In the genomic region with DNA sequence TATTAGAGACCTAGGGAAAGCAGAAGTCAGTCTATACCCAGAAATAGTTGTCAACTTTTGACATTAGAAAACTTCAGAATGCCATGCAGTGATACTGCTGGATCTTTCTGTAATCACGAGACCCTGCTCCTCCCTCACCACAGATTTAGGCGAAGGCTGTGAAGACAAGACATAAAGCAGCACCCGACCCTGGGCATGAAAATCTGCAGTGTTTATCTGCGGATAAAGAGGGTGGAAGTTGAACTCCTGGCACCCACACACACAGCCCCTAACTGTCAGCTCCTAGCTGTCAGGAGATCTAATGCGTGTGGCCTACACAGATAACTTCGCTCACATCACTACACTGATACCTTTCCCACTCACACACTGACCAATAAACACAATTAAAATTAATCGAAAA, we compare ENCODE assay signal across 21 mouse cellular contexts. TPM values are rescaled to one million over a fixed set of nuclear protein-coding genes. Genes with fewer than 3 reads are reported as not detected.
A peak's percentile ranks its signal among the peaks of the same experiment; 100 is the strongest.
DNase-seq lines count a peak whose midpoint lies in the region; ATAC-seq and TF ChIP-seq lines count a peak whose summit lies in the region.
"Had no signal": no experiment of that assay in that cellular context is flagged by ENCODE, and none has a peak within 500 bp of the region (broad histone marks: within the 10 kb centered on the region; RNA-seq: fewer than 3 reads in every experiment).

No protein-coding gene starts in this region.

- H3K79me2 ChIP-seq in MEL (ENCODE audit: control insufficient read depth, insufficient read depth, low read length, poor library complexity): peaks cover 3% of the 10 kb centered on the region; the same call in 1 of the 2 replicates

- no peak for TF ChIP-seq CTCF in hindbrain, postnatal 0 days (IDR thresholded peaks at IDR 0.05; ENCODE audit: low read depth)
- no peak for TF ChIP-seq CTCF in MEL (IDR thresholded peaks at IDR 0.05 in 2 of 3, conservative IDR thresholded peaks at IDR 0.05 in 1 of 3; ENCODE audit: control insufficient read depth in 1 of 3, insufficient read depth in 1 of 3, low read depth in 2 of 3, low read length in 3 of 3, poor library complexity in 1 of 3, severe bottlenecking in 1 of 3)
- no peak for TF ChIP-seq CTCF in liver, postnatal 0 days (IDR thresholded peaks at IDR 0.05; ENCODE audit: low read depth)

- H3K4me1 ChIP-seq in hindbrain, embryonic 10.5 days (replicated peaks): no peaks in the 10 kb centered on the region
- no peaks in the 10 kb centered on the region for H3K4me1 ChIP-seq in hindbrain, postnatal 0 days (ENCODE audit: insufficient read depth, low read length)
- H3K4me1 ChIP-seq in MEL (ENCODE audit: control insufficient read depth in 1 of 2, insufficient read depth in 2 of 2, low read length in 2 of 2): peaks cover 12 to 17% of the 10 kb centered on the region in 2 experiments
- peaks cover 14% of the 10 kb centered on the region; the same call in 1 of the 2 replicates for H3K4me1 ChIP-seq in liver, postnatal 0 days (ENCODE audit: insufficient read depth)
- H3K4me1 ChIP-seq: embryonic facial prominence, embryonic 10.5 days; midbrain, embryonic 13.5 days had no signal

- no peak overlapping the region for H3K27ac ChIP-seq in hindbrain, embryonic 10.5 days
- no peak overlapping the region for H3K27ac ChIP-seq in hindbrain, postnatal 0 days
- peak overlapping the region; percentile 13; the same call in 1 of the 2 replicates for H3K27ac ChIP-seq in MEL (ENCODE audit: control insufficient read depth, low read depth, low read length)
- H3K27ac ChIP-seq in liver, postnatal 0 days (ENCODE audit: low read depth): no peak overlapping the region
- H3K27ac ChIP-seq: embryonic facial prominence, embryonic 10.5 days; layer of hippocampus, adult 2 months; midbrain, embryonic 13.5 days had no signal

- WGBS in hindbrain, embryonic 10.5 days: 88% methylated on average over 7 of the region's 7 CpGs
- 89% methylated on average over 7 of the region's 7 CpGs for whole genome bisulfite sequencing in hindbrain, postnatal 0 days
- 45% methylated on average over 7 of the region's 7 CpGs for WGBS in liver, postnatal 0 days (ENCODE audit: insufficient replicate concordance)

- H3K36me3 ChIP-seq in hindbrain, embryonic 10.5 days: peaks cover 23% of the 10 kb centered on the region
- no peaks in the 10 kb centered on the region for H3K36me3 ChIP-seq in hindbrain, postnatal 0 days (ENCODE audit: insufficient read depth, low read length)
- peaks cover 0 to 30% of the 10 kb centered on the region in 2 experiments; a peak in 3 of 4 replicates for H3K36me3 ChIP-seq in MEL (ENCODE audit: control insufficient read depth in 1 of 2, insufficient read depth in 2 of 2, low read length in 2 of 2)
- no peaks in the 10 kb centered on the region for H3K36me3 ChIP-seq in liver, postnatal 0 days (replicated peaks; ENCODE audit: insufficient read depth, low read length)

- no peak for ATAC-seq in hindbrain, postnatal 0 days
- peak; percentile 38 for ATAC-seq in liver, postnatal 0 days
- ATAC-seq: hindbrain, embryonic 16.5 days; intestine, postnatal 0 days; midbrain, embryonic 13.5 days had no signal

- H3K4me2 ChIP-seq in hindbrain, postnatal 0 days (ENCODE audit: low read depth, low read length): no peak overlapping the region
- no peak overlapping the region for H3K4me2 ChIP-seq in liver, postnatal 0 days (ENCODE audit: low read depth, low read length)
- H3K4me2 ChIP-seq: midbrain, embryonic 13.5 days had no signal

- TF ChIP-seq POLR2A in MEL (IDR thresholded peaks at IDR 0.05; ENCODE audit: control insufficient read depth in 1 of 2, insufficient read depth in 1 of 2, low read depth in 1 of 2, low read length in 2 of 2, poor library complexity in 1 of 2): no peak

- H3K4me3 ChIP-seq in hindbrain, embryonic 10.5 days: no peak overlapping the region
- H3K4me3 ChIP-seq in hindbrain, postnatal 0 days (ENCODE audit: low read length): no peak overlapping the region
- H3K4me3 ChIP-seq in MEL (ENCODE audit: control insufficient read depth in 1 of 2, insufficient read depth in 1 of 2, low read depth in 2 of 2, low read length in 2 of 2): no peak overlapping the region; a peak in 1 of 4 replicates
- H3K4me3 ChIP-seq in liver, postnatal 0 days (ENCODE audit: low read depth, low read length): no peak overlapping the region
- H3K4me3 ChIP-seq: embryonic facial prominence, embryonic 10.5 days; layer of hippocampus, adult 2 months; midbrain, embryonic 13.5 days had no signal

- peak; percentile 1 for DNase-seq in hindbrain, embryonic 10.5 days (ENCODE audit: low spot score)
- DNase-seq in hindbrain, postnatal 0 days (ENCODE audit: low spot score): no peak
- peak; percentile 80 for DNase-seq in MEL (ENCODE audit: low read depth, low spot score)
- peak; percentile 46 for DNase-seq in liver
- DNase-seq in liver, postnatal 0 days: peak; percentile 13
- no peak for DNase-seq in left cerebral cortex, postnatal 36 days (ENCODE audit: low spot score in 2 of 2)
- DNase-seq in embryo, embryonic 9.5 days (ENCODE audit: extremely low spot score): no peak
- no peak for DNase-seq in ovary, postnatal 14 days (ENCODE audit: low spot score)
- DNase-seq: adrenal gland, postnatal 10 days; cerebellum, adult 11-12 months; cerebellum, postnatal 14 days; heart, postnatal 4 days; kidney, postnatal 10 days; lung, adult 2 months; lung, postnatal 4 days; thymus, postnatal 25 days had no signal

- H3K9ac ChIP-seq in hindbrain, postnatal 0 days (replicated peaks; ENCODE audit: low read length): no peak overlapping the region
- H3K9ac ChIP-seq in MEL (ENCODE audit: control insufficient read depth, low read depth, low read length, poor library complexity, severe bottlenecking): no peak overlapping the region
- no peak overlapping the region for H3K9ac ChIP-seq in liver, postnatal 0 days (replicated peaks)
- H3K9ac ChIP-seq: midbrain, embryonic 13.5 days had no signal

- no peak for TF ChIP-seq RAD21 in MEL (IDR thresholded peaks at IDR 0.05; ENCODE audit: low read depth, low read length)

- H3K27me3 ChIP-seq in hindbrain, embryonic 10.5 days (ENCODE audit: insufficient read depth, poor library complexity, severe bottlenecking): no peaks in the 10 kb centered on the region
- H3K27me3 ChIP-seq in hindbrain, postnatal 0 days (ENCODE audit: insufficient read depth, low read length): no peaks in the 10 kb centered on the region
- H3K27me3 ChIP-seq in MEL (ENCODE audit: control insufficient read depth in 1 of 2, insufficient read depth in 2 of 2, low read length in 2 of 2): no peaks in the 10 kb centered on the region
- H3K27me3 ChIP-seq in liver, postnatal 0 days (ENCODE audit: insufficient read depth, low read length): no peaks in the 10 kb centered on the region
- H3K27me3 ChIP-seq: midbrain, embryonic 13.5 days had no signal

- H3K9me3 ChIP-seq in hindbrain, embryonic 10.5 days: no peaks in the 10 kb centered on the region
- no peaks in the 10 kb centered on the region for H3K9me3 ChIP-seq in hindbrain, postnatal 0 days (ENCODE audit: low read length)
- H3K9me3 ChIP-seq in MEL (replicated peaks; ENCODE audit: insufficient read depth, low read length): no peaks in the 10 kb centered on the region
- H3K9me3 ChIP-seq in liver, postnatal 0 days (ENCODE audit: low read length): no peaks in the 10 kb centered on the region
- H3K9me3 ChIP-seq: embryonic facial prominence, embryonic 10.5 days; midbrain, embryonic 13.5 days had no signal

- TF ChIP-seq EP300 in MEL (IDR thresholded peaks at IDR 0.05; ENCODE audit: low read depth in 1 of 2, low read length in 2 of 2): peak; percentile 85 to 92
- TF ChIP-seq EP300 in liver, postnatal 0 days (IDR thresholded peaks at IDR 0.05; ENCODE audit: low read depth): peak; percentile 78

- intact Hi-C loops in left cerebral cortex, postnatal 36 days (cut with DNase I): no loop called here

TF ChIP-seq in MEL, 35 proteins besides CTCF, POLR2A, EP300 and RAD21 (continues in another document):
- no peak for TF ChIP-seq ZKSCAN1 (IDR thresholded peaks at IDR 0.05; ENCODE audit: low read depth, low read length)
- no peak for TF ChIP-seq KAT2A (conservative IDR thresholded peaks at IDR 0.05; ENCODE audit: low read depth, low read length)
- TF ChIP-seq MAFK (IDR thresholded peaks at IDR 0.05; ENCODE audit: borderline replicate concordance, low read depth, low read length): no peak
- TF ChIP-seq MEF2A (IDR thresholded peaks at IDR 0.05; ENCODE audit: extremely low read depth, insufficient replicate concordance, low read depth, low read length, poor library complexity, severe bottlenecking): peak; percentile 71; the same call in 1 of the 2 replicates
- peak; percentile 83 for TF ChIP-seq MYB (IDR thresholded peaks at IDR 0.05; ENCODE audit: low read depth, low read length)
- TF ChIP-seq TAL1 (IDR thresholded peaks at IDR 0.05; ENCODE audit: low read length): peak; percentile 59
- no peak; the same call in 1 of the 2 replicates for TF ChIP-seq MAZ (IDR thresholded peaks at IDR 0.05; ENCODE audit: low read depth, low read length)
- no peak for TF ChIP-seq ZNF384 (IDR thresholded peaks at IDR 0.05; ENCODE audit: low read depth, low read length)
- TF ChIP-seq BHLHE40 (IDR thresholded peaks at IDR 0.05; ENCODE audit: borderline replicate concordance, low read depth, low read length): peak; percentile 98
- no peak for TF ChIP-seq TBP (IDR thresholded peaks at IDR 0.05; ENCODE audit: low read depth, low read length)
- peak; percentile 70 for TF ChIP-seq ETS1 (IDR thresholded peaks at IDR 0.05; ENCODE audit: low read depth, low read length)

RNA-seq across cellular contexts. Expression of a gene that starts 57.7 kb away (rescaled TPM):
- 11.8 and 19.5 TPM in 2 replicates for polyA plus RNA-seq in hindbrain, embryonic 10.5 days (2016; fragmentation: Nextera tagmentation; extraction: Ambion mirVana)
- 3.1 and 7.3 TPM in 2 replicates for total RNA-seq in hindbrain, postnatal 0 days (2014; rRNA removed)
- 2.7 and 3.2 TPM in 2 replicates for polyA plus RNA-seq in hindbrain, postnatal 0 days (2015; fragmentation: Nextera tagmentation; extraction: Ambion mirVana)
- total RNA-seq in MEL (2012; rRNA removed): 9.8 and 11.6 TPM in 2 replicates
- polyA plus RNA-seq in MEL (2012; ENCODE audit: insufficient read depth in 1 of 2, insufficient read length in 2 of 2, low read depth in 1 of 2, low replicate concordance in 2 of 2, missing spikeins in 1 of 2): 10 to 100 TPM in 1 of 2 experiments, not detected in 1; 16.8 TPM
- 2.3 and 4.0 TPM in 2 replicates for polyA plus RNA-seq in liver, postnatal 0 days (2015; fragmentation: Nextera tagmentation; extraction: Ambion mirVana)
- 1 to 10 TPM; 6.2 to 6.4 TPM for total RNA-seq in left cerebral cortex, postnatal 36 days (2021)

RNA-seq across cellular contexts. Expression of a gene that starts 57.7 kb away (rescaled TPM):
- 47.0 and 53.0 TPM in 2 replicates for polyA plus RNA-seq in hindbrain, embryonic 10.5 days (2016; fragmentation: Nextera tagmentation; extraction: Ambion mirVana)
- total RNA-seq in hindbrain, postnatal 0 days (2014; rRNA removed): 10.2 and 11.8 TPM in 2 replicates
- 39.0 and 39.3 TPM in 2 replicates for polyA plus RNA-seq in hindbrain, postnatal 0 days (2015; fragmentation: Nextera tagmentation; extraction: Ambion mirVana)
- 24.7 and 25.4 TPM in 2 replicates for total RNA-seq in MEL (2012; rRNA removed)
- polyA plus RNA-seq in MEL (2012; ENCODE audit: insufficient read depth in 1 of 2, insufficient read length in 2 of 2, low read depth in 1 of 2, low replicate concordance in 2 of 2, missing spikeins in 1 of 2): 10 to 100 TPM in 1 of 2 experiments, not detected in 1; 14.6 TPM
- 49.2 and 54.7 TPM in 2 replicates for polyA plus RNA-seq in liver, postnatal 0 days (2015; fragmentation: Nextera tagmentation; extraction: Ambion mirVana)
- 10 to 100 TPM; 24.2 to 26.3 TPM for total RNA-seq in left cerebral cortex, postnatal 36 days (2021)

Comparison
In these comparisons a context has a peak if more than half of its experiments do, and no peak if none do; other contexts are left out.
1. DNase-seq: peak in hindbrain, embryonic 10.5 days (single experiment), MEL (single experiment), liver (single experiment) and liver, postnatal 0 days (single experiment); none in hindbrain, postnatal 0 days (single experiment), left cerebral cortex, postnatal 36 days (0 of 2), embryo, embryonic 9.5 days (single experiment) and ovary, postnatal 14 days (single experiment).